Mouse (Mus musculus): ENCODE measurements around the gene Tor1b.

Gene Tor1b

GRCm38 (mm10) chr2:30994853-30995252, 42.1 kb downstream of the Tor1b start:
- Histone ChIP-seq H3K36me3 (ENCODE audit: control insufficient read depth, insufficient read depth, low read length, poor library complexity, severe bottlenecking) (no peaks in the 10 kb centered on the region), H3K27me3 (ENCODE audit: control insufficient read depth, insufficient read depth, low read length, poor library complexity, severe bottlenecking) (no peaks in the 10 kb centered on the region)
- DNase-seq (ENCODE audit: low read depth, low spot score), result no peak

GRCm38 (mm10) chr2:30995432-30995996, 42.8 kb downstream of the Tor1b start:
- H3K36me3 ChIP-seq (ENCODE audit: control insufficient read depth, insufficient read depth, low read length, poor library complexity, severe bottlenecking), result no peaks in the 10 kb centered on the region
- DNase-seq (ENCODE audit: low read depth, low spot score), result no peak
- H3K27me3 ChIP-seq (ENCODE audit: control insufficient read depth, insufficient read depth, low read length, poor library complexity, severe bottlenecking), result no peaks in the 10 kb centered on the region

- DNase-seq (ENCODE audit: low read depth, low spot score), result no peak
- H3K36me3 ChIP-seq (ENCODE audit: control insufficient read depth, insufficient read depth, low read length, poor library complexity, severe bottlenecking), result no peaks in the 10 kb centered on the region
- no peaks in the 10 kb centered on the region for H3K27me3 ChIP-seq (ENCODE audit: control insufficient read depth, insufficient read depth, low read length, poor library complexity, severe bottlenecking)
Observed at GRCm38 (mm10) chr2:30998443-30999260, 45.9 kb downstream of the Tor1b start.

GRCm38 (mm10) chr2:31002857-31003256, 50.1 kb downstream of the Tor1b start:
- Histone ChIP-seq H3K27me3 (ENCODE audit: control insufficient read depth, insufficient read depth, low read length, poor library complexity, severe bottlenecking) (no peaks in the 10 kb centered on the region), H3K36me3 (ENCODE audit: control insufficient read depth, insufficient read depth, low read length, poor library complexity, severe bottlenecking) (no peaks in the 10 kb centered on the region; the same call in 1 of the 2 replicates)
- DNase-seq (ENCODE audit: low read depth, low spot score), result no peak

- Histone ChIP-seq H3K36me3 (ENCODE audit: control insufficient read depth, insufficient read depth, low read length, poor library complexity, severe bottlenecking) (no peaks in the 10 kb centered on the region; the same call in 1 of the 2 replicates), H3K27me3 (ENCODE audit: control insufficient read depth, insufficient read depth, low read length, poor library complexity, severe bottlenecking) (no peaks in the 10 kb centered on the region)
- no peak for DNase-seq (ENCODE audit: low read depth, low spot score)
Observed at GRCm38 (mm10) chr2:31005453-31005852, 52.7 kb downstream of the Tor1b start.

GRCm38 (mm10) chr2:31006434-31006833, 53.7 kb downstream of the Tor1b start:
- DNase-seq (ENCODE audit: low read depth, low spot score), result no peak
- H3K36me3 ChIP-seq (ENCODE audit: control insufficient read depth, insufficient read depth, low read length, poor library complexity, severe bottlenecking), result no peaks in the 10 kb centered on the region; the same call in 1 of the 2 replicates
- no peaks in the 10 kb centered on the region for H3K27me3 ChIP-seq (ENCODE audit: control insufficient read depth, insufficient read depth, low read length, poor library complexity, severe bottlenecking)

GRCm38 (mm10) chr2:31007208-31007607, 54.4 kb downstream of the Tor1b start:
- DNase-seq (ENCODE audit: low read depth, low spot score), result no peak
- Histone ChIP-seq H3K36me3 (ENCODE audit: control insufficient read depth, insufficient read depth, low read length, poor library complexity, severe bottlenecking) (no peaks in the 10 kb centered on the region; the same call in 1 of the 2 replicates), H3K27me3 (ENCODE audit: control insufficient read depth, insufficient read depth, low read length, poor library complexity, severe bottlenecking) (no peaks in the 10 kb centered on the region)

All from splenic B cell, adult 2 months (primary cell).